Mouse (Mus musculus) liver, embryonic 13.5 days (tissue): ENCODE results near the gene Tex52. TPM values are rescaled to one million over a fixed set of nuclear protein-coding genes. Genes with fewer than 3 reads are reported as not detected.
A peak's percentile ranks its signal among the peaks of the same experiment; 100 is the strongest.

Experiments used
- ATAC-seq: fragments of 200-750 bp; cut with Nextera tagmentation; 2 replicates; pipeline ENCODE4 v1.8.0; 2017; ENCODE audit warnings: low read depth, mild to moderate bottlenecking, moderate number of reproducible peaks, moderate library complexity
- DNase-seq: peaks from one replicate; pipeline ENCODE4 v3.0.0; 2022
- H3K27ac ChIP-seq: fragments of 300-500 bp; sonication (generic); 2 replicates; pipeline ENCODE4 v1.5.1; 2015; ENCODE audit warnings: moderate library complexity, mild to moderate bottlenecking, inconsistent platforms
- H3K27me3 ChIP-seq: fragments of 300-500 bp; sonication (generic); 2 replicates; pipeline ENCODE4 v1.6.1; 2015; ENCODE audit warnings: mild to moderate bottlenecking, inconsistent platforms
- H3K36me3 ChIP-seq: fragments of 300-500 bp; sonication (generic); 2 replicates; pipeline ENCODE4 v1.6.1; 2015; ENCODE audit warnings: mild to moderate bottlenecking, inconsistent platforms
- H3K4me1 ChIP-seq: fragments of 300-500 bp; sonication (generic); replicated peaks from 2 replicates; pipeline ENCODE4 v1.6.1; 2015; ENCODE audit warnings: inconsistent platforms
- H3K4me2 ChIP-seq: fragments of 300-500 bp; sonication (generic); 2 replicates; pipeline ENCODE4 v1.6.1; 2015; ENCODE audit warnings: inconsistent platforms, mild to moderate bottlenecking, moderate library complexity
- H3K4me3 ChIP-seq: fragments of 300-500 bp; sonication (generic); replicated peaks from 2 replicates; pipeline ENCODE4 v1.5.1; 2015; ENCODE audit warnings: mild to moderate bottlenecking, inconsistent platforms
- H3K9ac ChIP-seq: fragments of 300-500 bp; sonication (generic); 2 replicates; pipeline ENCODE4 v1.6.1; 2015; ENCODE audit warnings: mild to moderate bottlenecking, inconsistent platforms
- H3K9me3 ChIP-seq: fragments of 300-500 bp; sonication (generic); replicated peaks from 2 replicates; pipeline ENCODE4 v1.6.1; 2016; ENCODE audit warnings: inconsistent platforms
- WGBS: fragments of 180-500 bp; shearing (Covaris S2); methylation state at CpG from one replicate; pipeline ENCODE4 v1.1.7; 2015; ENCODE audit not compliant: insufficient replicate concordance; 5-methylcytosine and 5-hydroxymethylcytosine counted together
- polyA plus RNA-seq: library from polyadenylated mRNA; unstranded; fragments of >200 nt; fragmentation: Nextera tagmentation; extraction: Ambion mirVana; gene quantifications from 2 replicates; pipeline ENCODE4 v1.2.1, GENCODE M21; 2015

The Tex52 gene
- not detected in 2 replicates for polyA plus RNA-seq

GRCm38 (mm10) chr6:128375192-128375591, at the start of gene Tex52, which contains the start of gene Gm44596:
Gene Tex52, plus strand, starts transcription at chr6:128375456.
Gene Gm44596, plus strand, starts transcription at chr6:128375503.
- H3K9me3 ChIP-seq = no peaks in the 10 kb centered on the region
- DNase-seq = no peak
- no peak within 1 kb of the TSS for H3K4me2 ChIP-seq
- no peak within 1 kb of the TSS for H3K27ac ChIP-seq
- no peak within 1 kb of the TSS for H3K4me3 ChIP-seq
- WGBS = 77% methylated on average over 6 of the region's 6 CpGs
- H3K4me1 ChIP-seq = no peaks in the 10 kb centered on the region
- H3K27me3 ChIP-seq = no peaks in the 10 kb centered on the region
- ATAC-seq = no peak
- H3K36me3 ChIP-seq = peaks cover 58% of the 10 kb centered on the region
- no peak within 1 kb of the TSS for H3K9ac ChIP-seq

GRCm38 (mm10) chr6:128334397-128335124, 40.7 kb upstream of the Tex52 start:
- H3K4me3 ChIP-seq = no peak overlapping the region
- no peak overlapping the region for H3K4me2 ChIP-seq
- H3K9me3 ChIP-seq = no peaks in the 10 kb centered on the region
- no peaks in the 10 kb centered on the region for H3K27me3 ChIP-seq
- H3K9ac ChIP-seq = no peak overlapping the region
- peak; percentile 18 for DNase-seq
- peak; percentile 52; the same call in 1 of the 2 replicates for ATAC-seq
- WGBS = 24% methylated on average over 12 of the region's 12 CpGs
- peaks cover 10% of the 10 kb centered on the region for H3K36me3 ChIP-seq
- H3K4me1 ChIP-seq = peaks cover 24% of the 10 kb centered on the region
- no peak overlapping the region for H3K27ac ChIP-seq

- WGBS = 73% methylated on average over 7 of the region's 7 CpGs
- H3K4me3 ChIP-seq = no peak overlapping the region
- ATAC-seq = no peak
Measured at GRCm38 (mm10) chr6:128337467-128337866, 37.8 kb upstream of the Tex52 start.

GRCm38 (mm10) chr6:128338876-128339275, 36.4 kb upstream of the Tex52 start:
- no peak overlapping the region for H3K4me3 ChIP-seq
- H3K9me3 ChIP-seq = no peaks in the 10 kb centered on the region
- no peaks in the 10 kb centered on the region for H3K27me3 ChIP-seq
- no peaks in the 10 kb centered on the region for H3K36me3 ChIP-seq
- H3K4me1 ChIP-seq = peaks cover 21% of the 10 kb centered on the region
- H3K4me2 ChIP-seq = no peak overlapping the region
- no peak for DNase-seq
- WGBS = 55% methylated on average over 5 of the region's 5 CpGs
- no peak for ATAC-seq
- no peak overlapping the region for H3K9ac ChIP-seq
- no peak overlapping the region for H3K27ac ChIP-seq

More at GRCm38 (mm10) chr6:128337467-128337866, 37.8 kb upstream of the Tex52 start:
- H3K4me1 ChIP-seq = peaks cover 26% of the 10 kb centered on the region
- no peak for DNase-seq
- H3K9me3 ChIP-seq = no peaks in the 10 kb centered on the region
- H3K9ac ChIP-seq = no peak overlapping the region
- no peaks in the 10 kb centered on the region for H3K27me3 ChIP-seq
- no peaks in the 10 kb centered on the region for H3K36me3 ChIP-seq
- no peak overlapping the region for H3K27ac ChIP-seq
- H3K4me2 ChIP-seq = no peak overlapping the region

GRCm38 (mm10) chr6:128341956-128342723, 33.1 kb upstream of the Tex52 start:
- Histone ChIP-seq H3K4me1 (peaks cover 12% of the 10 kb centered on the region), H3K4me3 (no peak overlapping the region), H3K27ac (no peak overlapping the region), H3K36me3 (no peaks in the 10 kb centered on the region), H3K4me2 (no peak overlapping the region), H3K9ac (no peak overlapping the region), H3K9me3 (no peaks in the 10 kb centered on the region), H3K27me3 (no peaks in the 10 kb centered on the region)
- no peak for DNase-seq
- no peak for ATAC-seq
- WGBS = 76% methylated on average over 11 of the region's 11 CpGs

GRCm38 (mm10) chr6:128345623-128346022, 29.6 kb upstream of the Tex52 start:
- H3K27me3 ChIP-seq = no peaks in the 10 kb centered on the region
- peaks cover 2% of the 10 kb centered on the region for H3K36me3 ChIP-seq
- 15% methylated on average over 10 of the region's 10 CpGs for WGBS
- H3K4me1 ChIP-seq = peaks cover 4% of the 10 kb centered on the region; the same call in 1 of the 2 replicates
- no peak overlapping the region for H3K27ac ChIP-seq
- H3K4me2 ChIP-seq = no peak overlapping the region
- no peak overlapping the region for H3K9ac ChIP-seq
- no peaks in the 10 kb centered on the region for H3K9me3 ChIP-seq
- DNase-seq (no peak), ATAC-seq (no peak)
- H3K4me3 ChIP-seq = no peak overlapping the region

- H3K4me1 ChIP-seq = peaks cover 4% of the 10 kb centered on the region; the same call in 1 of the 2 replicates
- DNase-seq = no peak
- H3K9ac ChIP-seq = no peak overlapping the region
- no peak overlapping the region for H3K4me3 ChIP-seq
- peaks cover 7% of the 10 kb centered on the region for H3K36me3 ChIP-seq
- no peak overlapping the region for H3K4me2 ChIP-seq
- H3K27me3 ChIP-seq = no peaks in the 10 kb centered on the region
- H3K9me3 ChIP-seq = no peaks in the 10 kb centered on the region
- H3K27ac ChIP-seq = no peak overlapping the region
- 70% methylated on average over 6 of the region's 6 CpGs for WGBS
- no peak for ATAC-seq
Measured at GRCm38 (mm10) chr6:128346782-128347181, 28.5 kb upstream of the Tex52 start.

- WGBS = 47% methylated on average over 7 of the region's 7 CpGs
- DNase-seq (no peak), ATAC-seq (no peak)
- peaks cover 7% of the 10 kb centered on the region for H3K36me3 ChIP-seq
- no peaks in the 10 kb centered on the region for H3K9me3 ChIP-seq
- H3K27ac ChIP-seq = no peak overlapping the region
- no peak overlapping the region for H3K4me2 ChIP-seq
- no peak overlapping the region for H3K4me3 ChIP-seq
- H3K27me3 ChIP-seq = no peaks in the 10 kb centered on the region
- peaks cover 6% of the 10 kb centered on the region for H3K4me1 ChIP-seq
- no peak overlapping the region for H3K9ac ChIP-seq
Measured at GRCm38 (mm10) chr6:128349711-128350110, 25.5 kb upstream of the Tex52 start.

- no peak overlapping the region for H3K4me3 ChIP-seq
- H3K9me3 ChIP-seq = no peaks in the 10 kb centered on the region
- H3K27me3 ChIP-seq = peaks cover 8% of the 10 kb centered on the region; the same call in 1 of the 2 replicates
- no peak for DNase-seq
- peaks cover 34% of the 10 kb centered on the region for H3K36me3 ChIP-seq
- no peak overlapping the region for H3K4me2 ChIP-seq
- no peak overlapping the region for H3K27ac ChIP-seq
- ATAC-seq = no peak
- peaks cover 20% of the 10 kb centered on the region for H3K4me1 ChIP-seq
- WGBS = 62% methylated on average over 3 of the region's 3 CpGs
- H3K9ac ChIP-seq = no peak overlapping the region
Measured at GRCm38 (mm10) chr6:128354140-128354539, 21.1 kb upstream of the Tex52 start.

GRCm38 (mm10) chr6:128355201-128355681, 20.0 kb upstream of the Tex52 start:
- peak overlapping the region; percentile 72 for H3K4me3 ChIP-seq
- H3K36me3 ChIP-seq = peaks cover 42% of the 10 kb centered on the region
- peaks cover 8% of the 10 kb centered on the region; the same call in 1 of the 2 replicates for H3K27me3 ChIP-seq
- peak overlapping the region; percentile 76 for H3K9ac ChIP-seq
- DNase-seq (no peak), ATAC-seq (peak; percentile 58)
- no peaks in the 10 kb centered on the region for H3K9me3 ChIP-seq
- H3K27ac ChIP-seq = no peak overlapping the region
- under 1% methylated on average over 28 of the region's 28 CpGs for WGBS
- peak overlapping the region; percentile 94 for H3K4me2 ChIP-seq
- peaks cover 31% of the 10 kb centered on the region for H3K4me1 ChIP-seq

GRCm38 (mm10) chr6:128355726-128356416, 19.4 kb upstream of the Tex52 start, which contains the start of gene Tulp3:
Gene Tulp3, minus strand, starts transcription at chr6:128355851.
- peak; percentile 99 for ATAC-seq
- Histone ChIP-seq H3K27ac (no peak within 1 kb of the TSS), H3K4me2 (peak within 1 kb of the TSS; percentile 94), H3K27me3 (peaks cover 8% of the 10 kb centered on the region; the same call in 1 of the 2 replicates), H3K9ac (peak within 1 kb of the TSS; percentile 76), H3K9me3 (no peaks in the 10 kb centered on the region), H3K4me1 (peaks cover 38% of the 10 kb centered on the region), H3K36me3 (peaks cover 41% of the 10 kb centered on the region), H3K4me3 (peak within 1 kb of the TSS; percentile 72)
- DNase-seq = peak; percentile 86
- WGBS = under 1% methylated on average over 42 of the region's 42 CpGs
